Mouse (Mus musculus): ENCODE results near the gene Uxs1. TPM values are rescaled to one million over a fixed set of nuclear protein-coding genes. Genes with fewer than 3 reads are reported as not detected.

Uxs1 gene
- polyA plus RNA-seq, 1 experiment = 4.2 TPM

DNA sequence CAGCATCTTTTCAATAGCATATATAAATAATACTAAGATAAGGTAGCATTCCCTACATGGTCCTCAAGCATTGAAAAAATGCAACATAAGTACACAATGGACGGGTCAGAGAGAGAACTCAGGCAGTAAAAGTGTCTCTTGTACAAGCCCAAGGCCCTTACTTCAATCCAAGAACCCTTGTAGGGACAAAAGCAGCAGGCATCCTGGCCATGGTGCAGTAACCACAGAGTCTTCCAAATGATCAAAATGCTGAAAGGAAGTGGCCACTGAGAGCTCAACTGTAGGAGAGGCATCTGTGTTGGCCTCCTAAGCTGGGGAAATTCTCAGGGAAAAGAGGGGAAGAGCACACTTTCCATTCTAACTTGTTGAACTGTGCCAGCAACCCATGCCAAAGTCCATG, 2.5 kb upstream of the Uxs1 start:
- H3K9me3 ChIP-seq = no peaks in the 10 kb centered on the region
- H3K4me3 ChIP-seq (replicated peaks) = no peak overlapping the region
- TF ChIP-seq GATA1 (IDR thresholded peaks at IDR 0.05; ENCODE audit: borderline replicate concordance, low read length) (no peak), FLI1 (IDR thresholded peaks at IDR 0.05; ENCODE audit: low read length) (no peak)
- peaks cover 36% of the 10 kb centered on the region for H3K4me1 ChIP-seq
- peaks cover 2% of the 10 kb centered on the region for H3K36me3 ChIP-seq (replicated peaks; ENCODE audit: low read length)
- no peaks in the 10 kb centered on the region for H3K27me3 ChIP-seq (replicated peaks)

DNA sequence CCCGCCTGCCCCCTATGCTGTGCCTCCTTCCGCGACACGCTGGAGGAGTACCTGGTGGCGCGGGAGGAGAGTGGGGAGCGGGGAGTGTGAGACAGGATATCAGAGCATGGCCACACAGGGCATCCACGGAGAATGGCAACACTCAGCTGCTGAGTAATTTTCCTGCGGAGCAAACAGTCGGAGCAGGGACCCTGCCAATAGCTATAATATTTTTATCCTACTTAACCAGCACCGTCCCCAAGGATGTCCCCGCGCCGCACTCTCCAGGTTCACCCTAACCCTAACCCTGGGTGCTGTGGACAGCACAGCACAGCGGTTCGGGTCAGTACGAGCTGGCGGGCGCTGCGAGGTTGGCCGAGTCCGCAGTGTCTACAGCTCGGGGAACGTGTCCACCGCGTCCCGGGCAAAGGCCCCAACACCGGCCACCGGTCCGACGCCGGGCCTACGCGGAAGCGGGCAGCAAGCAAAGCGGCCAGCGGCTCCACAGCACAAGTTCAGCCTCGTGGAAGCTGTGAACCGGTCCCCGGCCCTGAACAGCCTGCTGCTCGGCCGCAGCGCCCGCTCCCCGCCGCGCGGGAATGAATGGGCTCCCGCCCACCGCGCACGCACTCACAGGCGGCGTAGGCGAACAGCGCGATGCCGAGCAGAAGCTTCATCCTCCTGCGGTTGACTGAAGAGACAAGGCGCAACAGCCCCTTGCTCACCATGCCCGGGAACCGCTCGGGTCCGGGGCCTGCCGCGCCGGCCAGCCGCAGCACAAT, 418 bp downstream of the Uxs1 start:
- H3K27me3 ChIP-seq (replicated peaks) = no peaks in the 10 kb centered on the region
- H3K4me3 ChIP-seq (replicated peaks) = peak overlapping the region; percentile 97
- peaks cover 17% of the 10 kb centered on the region for H3K36me3 ChIP-seq (replicated peaks; ENCODE audit: low read length)
- TF ChIP-seq GATA1 (IDR thresholded peaks at IDR 0.05; ENCODE audit: borderline replicate concordance, low read length) = no peak
- no peak for TF ChIP-seq FLI1 (IDR thresholded peaks at IDR 0.05; ENCODE audit: low read length)
- H3K4me1 ChIP-seq = peaks cover 60% of the 10 kb centered on the region
- H3K9me3 ChIP-seq = no peaks in the 10 kb centered on the region

DNA sequence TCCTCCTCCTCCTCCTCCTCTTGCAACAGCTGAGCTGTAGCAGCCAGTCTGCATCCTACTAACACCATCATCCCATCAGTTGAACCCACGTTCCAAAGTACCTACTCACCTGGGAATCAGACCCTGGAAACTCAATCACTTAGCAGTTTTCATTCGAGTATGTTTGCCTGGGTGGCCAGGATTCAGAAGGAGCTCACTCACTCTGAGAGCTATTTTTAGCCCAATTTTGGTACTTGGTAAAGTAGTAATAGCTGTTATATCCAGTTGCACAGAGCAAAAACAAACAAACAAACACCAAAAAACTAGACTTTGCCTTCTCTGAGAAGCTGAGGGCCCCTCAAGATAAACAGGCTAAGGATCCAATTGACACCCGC, 985 bp downstream of the Uxs1 start:
- H3K9me3 ChIP-seq = no peaks in the 10 kb centered on the region
- TF ChIP-seq GATA1 (IDR thresholded peaks at IDR 0.05; ENCODE audit: borderline replicate concordance, low read length) (no peak), FLI1 (IDR thresholded peaks at IDR 0.05; ENCODE audit: low read length) (no peak)
- H3K4me3 ChIP-seq (replicated peaks) = peak overlapping the region; percentile 97
- H3K27me3 ChIP-seq (replicated peaks) = no peaks in the 10 kb centered on the region
- peaks cover 65% of the 10 kb centered on the region for H3K4me1 ChIP-seq
- peaks cover 17% of the 10 kb centered on the region for H3K36me3 ChIP-seq (replicated peaks; ENCODE audit: low read length)

DNA sequence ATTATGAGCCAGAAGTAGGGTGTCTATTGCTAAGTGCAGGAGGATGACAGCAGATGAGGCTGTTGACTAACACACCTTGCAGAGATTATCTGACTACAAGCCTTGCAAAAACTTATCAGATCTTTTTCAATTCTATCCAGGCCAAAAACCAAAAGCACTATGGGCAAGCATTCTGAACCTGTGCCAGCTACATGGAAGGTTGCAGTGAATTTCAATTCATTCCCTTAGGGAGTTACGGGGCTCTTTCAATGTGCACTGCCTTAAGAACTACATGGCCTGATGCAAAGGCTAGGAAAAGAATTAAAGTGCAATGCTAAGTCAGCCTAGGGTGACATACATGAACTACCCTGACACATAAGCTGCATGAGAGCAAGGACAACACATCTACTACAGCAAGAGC, 4.2 kb downstream of the Uxs1 start:
- peaks cover 17% of the 10 kb centered on the region for H3K36me3 ChIP-seq (replicated peaks; ENCODE audit: low read length)
- peaks cover 68% of the 10 kb centered on the region for H3K4me1 ChIP-seq
- TF ChIP-seq FLI1 (IDR thresholded peaks at IDR 0.05; ENCODE audit: low read length) (no peak), GATA1 (IDR thresholded peaks at IDR 0.05; ENCODE audit: borderline replicate concordance, low read length) (no peak)

DNA sequence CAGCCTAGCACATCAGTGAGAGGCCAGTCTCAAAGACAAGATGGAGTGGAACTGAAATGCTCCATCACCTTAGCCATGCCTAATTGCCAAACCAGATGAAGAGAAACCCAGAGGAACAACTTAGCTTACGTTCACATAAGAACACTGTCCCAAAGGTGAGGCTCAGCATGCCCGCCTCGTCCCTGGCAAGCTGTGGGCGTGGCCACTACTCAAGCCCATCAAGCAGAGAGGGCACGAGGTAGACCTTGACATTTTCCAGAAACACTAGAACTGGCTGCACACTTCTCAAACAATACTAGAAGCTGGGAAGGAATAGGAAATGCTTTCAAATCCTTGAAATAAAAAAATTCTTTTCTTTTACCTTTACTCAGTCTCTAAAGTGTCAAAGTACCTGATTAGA, 5.0 kb downstream of the Uxs1 start:
- H3K4me3 ChIP-seq (replicated peaks) = no peak overlapping the region
- TF ChIP-seq GATA1 (IDR thresholded peaks at IDR 0.05; ENCODE audit: borderline replicate concordance, low read length) (no peak), FLI1 (IDR thresholded peaks at IDR 0.05; ENCODE audit: low read length) (no peak)
- H3K27me3 ChIP-seq (replicated peaks) = no peaks in the 10 kb centered on the region
- H3K4me1 ChIP-seq = peaks cover 72% of the 10 kb centered on the region
- H3K36me3 ChIP-seq (replicated peaks; ENCODE audit: low read length) = peaks cover 17% of the 10 kb centered on the region
- H3K9me3 ChIP-seq = no peaks in the 10 kb centered on the region

More for the DNA sequence above, 4.2 kb downstream of the Uxs1 start:
- Histone ChIP-seq H3K4me3 (replicated peaks) (no peak overlapping the region), H3K27me3 (replicated peaks) (no peaks in the 10 kb centered on the region), H3K9me3 (no peaks in the 10 kb centered on the region)

DNA sequence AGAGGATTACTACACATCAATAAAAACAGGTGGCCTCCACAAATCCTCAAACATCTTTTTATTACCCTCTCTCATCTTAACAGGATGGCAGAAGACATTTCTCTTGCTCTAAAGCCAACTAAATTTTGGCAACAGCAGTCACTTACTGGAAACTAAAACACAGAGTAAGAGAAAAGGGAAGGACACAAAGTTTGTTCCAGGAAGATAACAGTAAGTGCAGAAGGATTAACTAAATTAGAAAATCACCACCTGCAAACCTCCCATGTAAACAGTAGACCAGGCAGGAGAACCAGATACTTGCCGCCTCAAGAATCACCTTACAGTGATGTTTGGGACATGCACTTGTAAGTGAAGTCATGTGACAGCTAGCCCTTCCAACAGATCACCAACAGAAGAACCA, 5.8 kb downstream of the Uxs1 start:
- TF ChIP-seq GATA1 (IDR thresholded peaks at IDR 0.05; ENCODE audit: borderline replicate concordance, low read length) (no peak), FLI1 (IDR thresholded peaks at IDR 0.05; ENCODE audit: low read length) (no peak)
- Histone ChIP-seq H3K4me3 (replicated peaks) (no peak overlapping the region), H3K9me3 (no peaks in the 10 kb centered on the region), H3K4me1 (peaks cover 80% of the 10 kb centered on the region), H3K27me3 (replicated peaks) (no peaks in the 10 kb centered on the region), H3K36me3 (replicated peaks; ENCODE audit: low read length) (peaks cover 17% of the 10 kb centered on the region)

DNA sequence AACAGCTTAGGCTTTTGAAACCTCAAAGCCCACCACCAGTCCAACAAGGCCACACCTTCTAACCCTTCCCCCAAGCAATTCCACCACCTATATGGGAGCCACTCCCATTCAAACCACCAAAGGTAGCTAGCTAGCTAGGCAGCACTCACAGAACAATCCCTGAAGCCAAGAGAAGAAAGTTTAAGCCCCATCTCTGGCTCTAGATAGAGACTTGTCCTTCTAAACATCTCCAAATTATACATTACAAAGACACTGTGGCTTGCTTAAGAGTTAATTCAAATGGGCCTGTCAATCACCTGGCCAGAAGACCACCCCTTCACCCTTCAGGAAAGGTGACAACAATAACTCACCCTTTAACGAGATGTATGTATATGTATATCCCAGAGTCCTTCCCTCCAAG, 7.0 kb downstream of the Uxs1 start:
- H3K4me3 ChIP-seq (replicated peaks) = no peak overlapping the region
- peaks cover 72% of the 10 kb centered on the region for H3K4me1 ChIP-seq
- H3K27me3 ChIP-seq (replicated peaks) = no peaks in the 10 kb centered on the region
- TF ChIP-seq GATA1 (IDR thresholded peaks at IDR 0.05; ENCODE audit: borderline replicate concordance, low read length) = no peak
- TF ChIP-seq FLI1 (IDR thresholded peaks at IDR 0.05; ENCODE audit: low read length) = no peak
- H3K36me3 ChIP-seq (replicated peaks; ENCODE audit: low read length) = peaks cover 17% of the 10 kb centered on the region
- no peaks in the 10 kb centered on the region for H3K9me3 ChIP-seq

DNA sequence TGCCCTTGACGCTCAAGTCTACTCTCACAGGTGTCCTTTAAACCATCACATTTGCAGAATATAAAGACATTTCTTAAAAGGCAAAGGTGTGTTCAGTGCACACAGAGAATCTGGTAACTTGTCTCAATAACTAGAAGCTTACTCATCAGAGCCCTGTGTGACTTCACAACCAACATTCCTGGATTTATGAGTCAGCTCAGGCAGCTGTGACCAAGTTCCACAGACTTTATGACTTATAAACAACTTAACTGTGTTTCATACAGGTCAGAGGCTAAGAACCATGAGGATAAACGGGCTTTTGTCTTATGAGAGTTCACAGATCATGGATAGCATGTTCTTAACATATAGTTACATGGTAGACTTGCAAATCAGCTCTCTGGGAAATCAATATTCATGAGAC, 8.5 kb downstream of the Uxs1 start:
- no peaks in the 10 kb centered on the region for H3K27me3 ChIP-seq (replicated peaks)
- no peaks in the 10 kb centered on the region for H3K9me3 ChIP-seq
- no peak overlapping the region for H3K4me3 ChIP-seq (replicated peaks)
- TF ChIP-seq GATA1 (IDR thresholded peaks at IDR 0.05; ENCODE audit: borderline replicate concordance, low read length) (no peak), FLI1 (IDR thresholded peaks at IDR 0.05; ENCODE audit: low read length) (no peak)
- peaks cover 71% of the 10 kb centered on the region for H3K4me1 ChIP-seq
- H3K36me3 ChIP-seq (replicated peaks; ENCODE audit: low read length) = peaks cover 7% of the 10 kb centered on the region

DNA sequence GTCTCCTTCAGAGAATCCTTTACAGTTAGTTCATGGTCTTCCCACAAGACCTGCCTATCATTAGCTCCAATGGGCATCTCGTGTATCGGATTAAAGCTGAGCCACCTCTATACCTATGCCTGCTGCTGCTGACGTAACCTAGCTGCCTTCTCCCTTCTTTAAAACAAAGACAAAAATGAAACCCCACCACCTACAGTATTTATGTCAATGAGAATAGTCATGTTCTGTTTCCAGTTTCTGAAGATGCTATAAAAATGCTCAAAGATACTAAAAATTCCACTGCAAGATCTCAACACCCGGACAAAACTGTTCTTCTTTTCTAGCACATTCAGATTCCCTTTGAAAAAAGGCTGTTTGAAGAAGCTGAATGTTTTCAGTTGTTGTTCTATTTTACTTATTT, 9.2 kb downstream of the Uxs1 start:
- Histone ChIP-seq H3K4me1 (peaks cover 74% of the 10 kb centered on the region), H3K4me3 (replicated peaks) (no peak overlapping the region), H3K9me3 (no peaks in the 10 kb centered on the region), H3K36me3 (replicated peaks; ENCODE audit: low read length) (peaks cover 4% of the 10 kb centered on the region), H3K27me3 (replicated peaks) (no peaks in the 10 kb centered on the region)
- TF ChIP-seq GATA1 (IDR thresholded peaks at IDR 0.05; ENCODE audit: borderline replicate concordance, low read length) (no peak), FLI1 (IDR thresholded peaks at IDR 0.05; ENCODE audit: low read length) (no peak)

DNA sequence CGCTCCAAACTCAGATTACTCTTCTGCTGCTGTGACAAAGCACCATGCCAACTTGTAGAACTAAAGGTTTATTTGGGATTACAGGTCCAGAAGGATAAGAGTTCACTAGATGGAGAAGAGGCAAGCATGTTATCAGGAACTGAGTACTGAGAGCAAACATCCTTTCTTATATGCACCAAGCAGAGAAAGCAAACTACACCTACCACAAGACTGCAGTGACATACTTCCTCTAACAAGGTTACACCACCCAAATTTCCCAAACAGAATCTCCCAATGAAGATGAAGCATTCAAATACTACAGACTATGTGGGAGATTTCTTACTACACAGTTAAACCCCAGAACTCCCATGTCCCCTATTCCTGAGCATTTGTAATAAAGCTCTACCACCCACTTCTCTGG, 15.8 kb downstream of the Uxs1 start:
- H3K36me3 ChIP-seq (replicated peaks; ENCODE audit: low read length) = peaks cover 12% of the 10 kb centered on the region
- peaks cover 6% of the 10 kb centered on the region; the same call in 1 of the 2 replicates for H3K9me3 ChIP-seq
- TF ChIP-seq GATA1 (IDR thresholded peaks at IDR 0.05; ENCODE audit: borderline replicate concordance, low read length) (no peak), FLI1 (IDR thresholded peaks at IDR 0.05; ENCODE audit: low read length) (no peak)
- no peaks in the 10 kb centered on the region for H3K27me3 ChIP-seq (replicated peaks)
- no peak overlapping the region for H3K4me3 ChIP-seq (replicated peaks)
- H3K4me1 ChIP-seq = peaks cover 40% of the 10 kb centered on the region

Measured in megakaryocyte, embryonic 14.5 days (primary cell).